Mouse (Mus musculus): ENCODE results near the gene Kalrn.

DNA sequence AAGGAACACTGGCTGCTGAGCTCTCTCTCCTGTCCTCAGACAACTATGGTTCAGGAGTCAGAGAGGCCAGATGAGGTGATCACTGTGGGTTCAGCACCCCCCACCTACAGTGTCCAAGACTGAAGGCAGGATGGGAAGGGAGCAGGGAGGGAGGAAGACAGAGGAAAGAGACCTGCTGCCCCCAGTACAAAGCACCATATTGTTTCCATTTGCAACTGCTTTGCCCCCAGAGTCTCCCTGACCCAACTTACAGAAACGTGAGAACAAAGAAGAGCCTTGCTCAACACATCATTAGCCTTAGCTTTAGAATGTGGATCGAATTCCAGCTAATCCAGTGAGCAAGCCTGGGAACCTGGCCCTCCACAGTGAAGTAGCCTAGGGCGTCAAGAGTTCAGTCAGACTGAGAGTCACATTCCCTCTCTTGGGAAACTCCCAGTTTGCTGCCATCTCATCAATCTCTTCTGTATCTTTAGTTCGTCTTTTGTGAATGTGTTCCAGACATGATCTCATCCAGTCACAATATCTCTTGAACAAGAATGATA lies 295.0 kb downstream of the Kalrn start:
- TF ChIP-seq CTCF (IDR thresholded peaks at IDR 0.05; ENCODE audit: low read depth) (no peak), EP300 (IDR thresholded peaks at IDR 0.05; ENCODE audit: low read depth) (no peak)

All from heart, postnatal 0 days (tissue).